Mouse (Mus musculus) adipose tissue, adult 10 weeks (tissue): ENCODE data around the gene 2900011O08Rik. TPM values are rescaled to one million over a fixed set of nuclear protein-coding genes. Genes with fewer than 3 reads are reported as not detected.

Source experiments
- polyA plus RNA-seq: library from polyadenylated mRNA; stranded (reverse); fragments of 350-450 nt; fragmentation: Illumina TruSeq; extraction: RNeasy Lipid Tissue Mini Kit (QIAGEN cat#74804); gene quantifications from one replicate; pipeline ENCODE4 v1.2.3, GENCODE M21; 2014; ENCODE audit warnings: low read depth, low replicate concordance

2900011O08Rik gene
- 1.1 TPM for polyA plus RNA-seq

GRCm38 (mm10) chr16:13986574-13987478 is at the start of gene 2900011O08Rik, which contains the start of gene Ifitm7:
Gene 2900011O08Rik, plus strand, starts transcription at chr16:13986604.
Gene Ifitm7, minus strand, starts transcription at chr16:13986888.

Other genes with a start within 250 kb of the 2900011O08Rik start
- gene Rrn3, start 205.9 kb upstream of the 2900011O08Rik start, polyA plus RNA-seq = 18.8 TPM
- 66.6 TPM for gene Ntan1, start 167.8 kb upstream of the 2900011O08Rik start, polyA plus RNA-seq
- gene Pdxdc1, start 83.5 kb upstream of the 2900011O08Rik start, polyA plus RNA-seq = 215 TPM
- gene Mpv17l, start 83.4 kb upstream of the 2900011O08Rik start, polyA plus RNA-seq = 8.0 TPM
- 2.6 TPM for gene Ifitm7, start 284 bp downstream of the 2900011O08Rik start, polyA plus RNA-seq
- 37.4 TPM for gene Nde1, start 176.7 kb downstream of the 2900011O08Rik start, polyA plus RNA-seq
- gene Marf1, start 176.7 kb downstream of the 2900011O08Rik start, polyA plus RNA-seq = 20.1 TPM